Mouse (Mus musculus) embryonic facial prominence, embryonic 14.5 days (tissue): ENCODE measurements around the gene Tpd52l1. TPM values are rescaled to one million over a fixed set of nuclear protein-coding genes. Genes with fewer than 3 reads are reported as not detected.
"Not testable (repeated sequence)": the region's sequence is repeated elsewhere in the genome, so short reads cannot be mapped to it uniquely, and the experiment has no call there.

Experiments used
- ATAC-seq: fragments of 200-750 bp; cut with Nextera tagmentation; 2 replicates; pipeline ENCODE4 v1.8.0; 2017; ENCODE audit warnings: low read depth, moderate number of reproducible peaks, moderate TSS enrichment
- DNase-seq: peaks from one replicate; pipeline ENCODE4 v3.0.0-alpha.2; 2015; ENCODE audit warnings: low spot score
- H3K27ac ChIP-seq: fragments of 300-500 bp; sonication (generic); replicated peaks from 2 replicates; pipeline ENCODE4 v1.5.1; 2014; ENCODE audit warnings: low read depth, mild to moderate bottlenecking, low read length, moderate library complexity
- H3K27me3 ChIP-seq: fragments of 300-500 bp; sonication (generic); replicated peaks from 2 replicates; pipeline ENCODE4 v1.6.1; 2014; ENCODE audit warnings: low read length; ENCODE audit not compliant: control insufficient read depth, insufficient read depth
- H3K36me3 ChIP-seq: fragments of 300-500 bp; sonication (generic); 2 replicates; pipeline ENCODE4 v1.6.1; 2014; ENCODE audit warnings: low read length, mixed read lengths; ENCODE audit not compliant: control insufficient read depth, insufficient read depth
- H3K4me1 ChIP-seq: fragments of 300-500 bp; sonication (generic); 2 replicates; pipeline ENCODE4 v1.6.1; 2014; ENCODE audit warnings: antibody characterized with exemption, low read length; ENCODE audit not compliant: control insufficient read depth, insufficient read depth
- H3K4me2 ChIP-seq: fragments of 300-500 bp; sonication (generic); 2 replicates; pipeline ENCODE4 v1.6.1; 2014; ENCODE audit warnings: low read depth, mild to moderate bottlenecking, low read length, moderate library complexity, mixed read lengths
- H3K4me3 ChIP-seq: fragments of 300-500 bp; sonication (generic); 2 replicates; pipeline ENCODE4 v1.5.1; 2014; ENCODE audit warnings: low read depth, mild to moderate bottlenecking, low read length
- H3K9ac ChIP-seq: fragments of 300-500 bp; sonication (generic); 2 replicates; pipeline ENCODE4 v1.6.1; 2014; ENCODE audit warnings: low read depth, mild to moderate bottlenecking, low read length, moderate library complexity, mixed read lengths
- H3K9me3 ChIP-seq: fragments of 300-500 bp; sonication (generic); 2 replicates; pipeline ENCODE4 v1.6.1; 2016; ENCODE audit warnings: low read length; ENCODE audit not compliant: control insufficient read depth
- WGBS: fragments of 180-500 bp; shearing (Covaris S2); extraction: QIAGEN DNeasy Blood & Tissue Kit; methylation state at CpG from one replicate; pipeline ENCODE4 v1.1.7; 2014; 5-methylcytosine and 5-hydroxymethylcytosine counted together
- polyA plus RNA-seq: library from polyadenylated mRNA; unstranded; fragments of >200 nt; fragmentation: Nextera tagmentation; extraction: Ambion mirVana; gene quantifications from 2 replicates; pipeline ENCODE4 v1.2.1, GENCODE M21; 2014

Tpd52l1 gene
- polyA plus RNA-seq, 1 experiment from 2014 or later = 36.3 TPM

DNA sequence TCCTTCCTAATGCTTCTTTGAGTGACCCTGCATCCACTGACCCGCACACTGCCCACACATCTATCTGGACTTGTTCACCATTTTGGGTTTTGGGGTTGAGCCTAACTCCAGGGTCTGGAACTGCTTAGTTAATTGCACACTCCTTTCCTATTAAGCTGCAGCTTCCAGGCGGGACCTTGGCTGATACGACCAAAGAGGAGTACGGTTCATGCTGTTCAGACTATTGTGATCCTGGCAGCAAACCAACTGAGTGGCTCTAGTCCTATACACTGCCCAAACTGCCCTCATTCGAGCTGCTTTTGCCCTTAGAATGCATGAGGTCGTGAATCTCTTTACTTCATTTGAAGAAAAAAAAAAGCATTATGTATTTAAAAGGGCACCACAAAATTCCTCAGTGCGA lies 1.6 kb downstream of the Tpd52l1 start:
- no peak overlapping the region for H3K4me3 ChIP-seq
- ATAC-seq (no peak), DNase-seq (no peak)
- no peaks in the 10 kb centered on the region for H3K4me1 ChIP-seq
- no peak overlapping the region for H3K9ac ChIP-seq
- no peak overlapping the region for H3K27ac ChIP-seq
- no peaks in the 10 kb centered on the region for H3K36me3 ChIP-seq
- 61% methylated on average over 7 of the region's 7 CpGs for WGBS
- H3K4me2 ChIP-seq = no peak overlapping the region
- H3K9me3 ChIP-seq = no peaks in the 10 kb centered on the region
- H3K27me3 ChIP-seq = no peaks in the 10 kb centered on the region

DNA sequence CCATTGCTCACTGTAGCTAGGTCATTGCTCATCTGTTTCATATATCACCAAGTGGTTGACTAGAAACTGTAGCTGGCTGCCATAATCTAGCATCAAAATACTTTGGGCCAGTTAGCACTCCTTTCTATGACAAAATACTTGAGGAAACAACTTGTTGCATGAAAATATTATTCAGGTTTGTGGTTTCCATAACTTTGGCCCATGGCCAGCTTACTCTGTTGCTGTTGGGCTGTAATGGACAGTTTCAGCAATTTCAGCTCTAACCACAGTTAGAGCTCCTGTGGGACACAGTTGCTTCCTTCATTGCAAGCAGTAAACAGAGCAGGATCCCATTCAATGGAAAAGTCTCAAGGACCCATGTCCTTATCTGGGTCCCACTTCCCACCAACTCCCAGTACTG lies 4.3 kb downstream of the Tpd52l1 start:
- ATAC-seq (no peak), DNase-seq (no peak)
- H3K4me3 ChIP-seq = no peak overlapping the region
- H3K36me3 ChIP-seq = no peaks in the 10 kb centered on the region
- H3K9me3 ChIP-seq = no peaks in the 10 kb centered on the region
- H3K4me2 ChIP-seq = no peak overlapping the region
- no peaks in the 10 kb centered on the region for H3K27me3 ChIP-seq
- H3K4me1 ChIP-seq = no peaks in the 10 kb centered on the region
- no peak overlapping the region for H3K27ac ChIP-seq
- H3K9ac ChIP-seq = no peak overlapping the region

DNA sequence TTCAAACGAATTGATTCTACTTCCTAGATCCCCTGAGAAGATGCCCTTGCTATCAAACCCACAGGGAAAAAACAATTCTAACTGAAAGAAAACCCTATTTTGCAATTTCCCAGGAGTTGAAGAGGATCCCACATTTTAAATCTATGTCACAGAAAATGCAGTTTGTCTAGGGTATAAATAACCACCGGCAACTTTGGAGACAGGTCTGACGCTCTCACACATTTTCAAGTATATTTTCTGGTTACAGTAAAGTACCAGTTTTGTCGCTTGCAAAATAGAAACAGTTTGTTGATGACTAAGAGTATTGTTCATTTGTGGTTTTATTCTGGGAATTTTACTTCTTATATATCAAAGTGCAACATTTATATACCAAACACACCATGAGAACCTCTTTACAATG lies 9.7 kb downstream of the Tpd52l1 start:
- Histone ChIP-seq H3K4me2 (no peak overlapping the region), H3K9ac (no peak overlapping the region), H3K9me3 (no peaks in the 10 kb centered on the region), H3K4me3 (no peak overlapping the region), H3K27ac (no peak overlapping the region), H3K27me3 (no peaks in the 10 kb centered on the region), H3K4me1 (no peaks in the 10 kb centered on the region), H3K36me3 (no peaks in the 10 kb centered on the region)
- 73% methylated on average over 4 of the region's 4 CpGs for WGBS
- no peak for DNase-seq
- no peak for ATAC-seq

GRCm38 (mm10) chr10:31417956-31418355 lies 27.8 kb downstream of the Tpd52l1 start:
- no peaks in the 10 kb centered on the region for H3K27me3 ChIP-seq
- H3K36me3 ChIP-seq = no peaks in the 10 kb centered on the region
- H3K4me2 ChIP-seq = no peak overlapping the region
- no peaks in the 10 kb centered on the region for H3K9me3 ChIP-seq
- no peak overlapping the region for H3K4me3 ChIP-seq
- no peak overlapping the region for H3K27ac ChIP-seq
- no peak for DNase-seq
- H3K4me1 ChIP-seq = no peaks in the 10 kb centered on the region
- no peak overlapping the region for H3K9ac ChIP-seq
- no peak for ATAC-seq

- no peaks in the 10 kb centered on the region for H3K9me3 ChIP-seq
- DNase-seq (no peak), ATAC-seq (no peak)
- H3K27me3 ChIP-seq = no peaks in the 10 kb centered on the region
- no peak overlapping the region for H3K4me2 ChIP-seq
- no peak overlapping the region for H3K27ac ChIP-seq
- H3K36me3 ChIP-seq = no peaks in the 10 kb centered on the region
- no peaks in the 10 kb centered on the region for H3K4me1 ChIP-seq
- 42% methylated on average over 1 of the region's 1 CpGs for WGBS
- no peak overlapping the region for H3K9ac ChIP-seq
- H3K4me3 ChIP-seq = no peak overlapping the region
Observed at GRCm38 (mm10) chr10:31392990-31393389, 52.8 kb downstream of the Tpd52l1 start.

DNA sequence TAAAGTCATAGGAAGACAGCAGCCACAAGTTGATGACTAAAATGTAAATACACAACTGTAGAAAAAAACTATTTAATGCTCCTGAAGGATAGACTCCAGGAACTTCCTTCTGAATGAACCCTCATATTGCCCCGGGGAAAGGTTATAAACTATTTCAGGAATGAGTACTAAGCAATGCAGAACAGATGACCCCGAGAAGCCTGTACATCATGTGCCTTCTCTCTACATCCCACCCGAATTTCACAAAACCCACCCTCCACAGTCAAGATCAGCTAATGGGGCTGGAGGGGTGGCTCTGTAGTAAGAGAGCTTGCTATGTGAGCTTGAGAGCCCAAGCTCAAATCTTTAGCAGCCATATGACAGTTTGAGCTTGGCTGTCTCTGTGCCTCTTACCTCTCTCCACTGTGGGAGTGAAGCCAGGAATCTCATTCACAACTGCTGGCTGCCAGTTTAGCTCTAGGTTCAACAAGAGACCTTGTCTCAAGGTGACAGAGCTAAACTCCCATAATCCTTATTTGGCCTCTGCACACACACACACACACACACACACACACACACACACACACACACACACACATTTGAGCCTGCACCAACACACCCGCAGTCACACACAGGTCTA lies 54.9 kb downstream of the Tpd52l1 start:
- Histone ChIP-seq H3K27me3 (no peaks in the 10 kb centered on the region), H3K9ac (no peak overlapping the region), H3K9me3 (no peaks in the 10 kb centered on the region), H3K36me3 (no peaks in the 10 kb centered on the region), H3K4me1 (no peaks in the 10 kb centered on the region), H3K4me2 (no peak overlapping the region), H3K27ac (no peak overlapping the region), H3K4me3 (no peak overlapping the region)
- DNase-seq (no peak), ATAC-seq (no peak)
- WGBS = 39% methylated on average over 3 of the region's 4 CpGs

DNA sequence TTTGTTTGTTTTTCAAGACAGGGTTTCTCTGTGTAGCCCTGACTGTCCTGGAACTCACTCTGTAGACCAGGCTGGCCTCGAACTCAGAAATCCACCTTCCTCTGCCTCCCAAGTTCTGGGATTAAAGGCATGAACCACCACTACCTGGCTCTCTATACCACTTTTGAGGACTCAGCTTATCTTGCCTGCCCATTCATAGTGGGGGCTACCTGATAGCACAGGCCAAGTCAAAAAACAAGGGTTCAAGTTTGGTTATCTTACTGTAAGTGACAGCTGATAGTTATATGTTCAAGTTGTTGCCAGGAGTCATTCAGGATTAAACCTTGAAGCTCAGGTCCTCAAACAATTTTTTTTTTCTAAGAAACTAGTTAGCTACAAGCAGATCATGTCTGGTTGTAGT lies 57.2 kb downstream of the Tpd52l1 start:
- not testable (repeated sequence) for H3K4me1 ChIP-seq, H3K9ac ChIP-seq, H3K36me3 ChIP-seq, ATAC-seq, DNase-seq, H3K4me3 ChIP-seq, H3K27me3 ChIP-seq, H3K9me3 ChIP-seq, H3K4me2 ChIP-seq, H3K27ac ChIP-seq
- 85% methylated on average over 1 of the region's 1 CpGs for WGBS

GRCm38 (mm10) chr10:31370200-31370599 lies 75.6 kb downstream of the Tpd52l1 start:
- not testable (repeated sequence) for ATAC-seq, DNase-seq, H3K27me3 ChIP-seq, H3K9ac ChIP-seq, H3K27ac ChIP-seq, H3K36me3 ChIP-seq, H3K4me2 ChIP-seq, H3K9me3 ChIP-seq, H3K4me1 ChIP-seq, H3K4me3 ChIP-seq
- WGBS = 7% methylated on average over 4 of the region's 5 CpGs

DNA sequence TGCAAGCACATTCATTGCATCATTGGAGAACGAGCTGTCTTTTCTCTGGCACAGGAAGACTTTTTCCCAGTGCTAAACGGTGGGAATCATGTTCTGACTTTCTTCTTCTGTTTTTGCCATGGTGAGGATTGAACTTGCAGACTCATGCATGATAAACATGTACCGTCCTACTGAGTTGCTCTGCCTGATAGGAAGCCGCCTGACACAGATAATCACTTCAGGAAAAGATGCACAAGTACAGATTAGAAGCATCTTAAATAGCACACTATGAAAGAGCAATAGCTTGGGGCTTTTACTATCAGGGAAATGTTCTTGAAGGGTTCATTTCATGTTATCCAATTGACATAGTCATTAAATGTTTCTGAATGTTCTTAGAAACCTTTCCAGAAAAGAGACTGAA lies 86.0 kb downstream of the Tpd52l1 start:
- Histone ChIP-seq H3K4me3 (no peak overlapping the region), H3K4me1 (no peaks in the 10 kb centered on the region), H3K9me3 (no peaks in the 10 kb centered on the region), H3K27ac (no peak overlapping the region), H3K4me2 (no peak overlapping the region), H3K9ac (no peak overlapping the region), H3K27me3 (no peaks in the 10 kb centered on the region), H3K36me3 (no peaks in the 10 kb centered on the region)
- 77% methylated on average over 4 of the region's 4 CpGs for WGBS
- DNase-seq (no peak), ATAC-seq (no peak)
